Mouse (Mus musculus): Measurements from ENCODE around the gene Rapgef4.

The Rapgef4 gene

DNA sequence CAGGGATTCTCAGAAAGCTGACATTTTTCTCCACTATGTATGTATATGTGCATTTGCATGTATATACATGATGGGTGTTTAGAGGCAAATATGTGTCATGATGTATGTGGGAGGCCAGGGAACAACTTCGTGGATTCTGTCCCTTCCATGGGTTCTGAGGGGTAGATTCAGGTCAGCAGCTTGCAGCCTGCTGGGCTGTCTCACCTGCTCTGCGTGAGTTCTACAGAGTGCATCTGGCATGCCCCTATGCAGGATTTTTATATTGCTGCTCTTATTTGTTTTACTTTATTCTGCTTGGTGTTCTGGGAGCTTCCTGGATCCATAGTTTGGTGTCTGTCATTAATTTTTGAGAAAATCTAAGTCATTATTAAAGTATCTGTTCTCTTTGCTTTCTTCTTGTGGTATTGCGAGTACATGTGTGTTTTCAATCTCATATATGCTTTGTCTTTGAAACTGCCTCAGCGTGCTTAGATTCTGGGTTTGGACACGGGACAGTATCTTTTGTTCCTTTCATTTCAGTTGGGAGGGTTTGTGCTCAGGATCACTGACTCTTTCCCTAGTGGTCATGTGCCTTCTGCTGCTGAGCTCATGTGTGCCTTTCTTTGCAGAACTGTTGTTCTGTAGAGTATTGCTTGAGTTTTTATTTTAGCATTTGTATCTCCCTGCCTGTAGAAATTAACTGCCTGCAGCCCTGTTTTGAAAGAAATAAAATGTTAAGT is 184.3 kb downstream of the Rapgef4 start:
- in situ Hi-C loops (cut with MboI; ENCODE audit: unreplicated experiment in 2 of 2): loop anchor here in 1 of 2 experiments (25.0 kb wide), 1 partner anchor 578 kb away; no protein-coding TSS in a partner anchor

DNA sequence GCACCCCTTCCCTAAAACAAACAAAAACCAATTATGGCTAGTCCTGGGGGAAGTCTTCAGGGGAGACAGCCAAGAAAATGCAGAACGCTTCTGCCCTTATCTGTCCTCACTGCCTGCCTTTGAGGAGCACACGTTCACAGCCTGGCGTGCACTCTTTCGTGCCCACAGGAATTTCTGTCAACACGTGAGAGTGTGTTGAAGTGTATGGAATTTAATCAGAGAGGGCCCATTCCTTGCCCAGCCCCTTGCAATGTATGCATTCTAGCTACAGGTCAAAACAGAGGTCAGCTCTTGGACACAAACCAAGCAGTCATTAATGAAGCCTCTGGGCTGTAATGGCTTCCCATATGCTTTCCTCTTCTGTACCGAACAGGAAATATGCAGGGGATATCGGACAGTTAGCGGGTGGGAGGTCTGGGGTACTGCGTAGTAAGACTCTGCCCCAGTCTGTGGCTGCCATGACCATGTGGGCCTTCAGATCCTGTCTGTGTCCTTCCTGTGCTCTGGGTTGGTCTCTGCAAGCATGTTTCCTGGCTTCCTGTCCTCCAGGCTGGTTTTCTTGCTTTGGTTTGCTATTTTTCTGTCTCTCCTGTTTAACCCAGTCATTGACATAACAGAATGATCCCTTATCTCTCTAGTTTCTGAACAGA is 188.5 kb downstream of the Rapgef4 start:
- in situ Hi-C loops (cut with MboI; ENCODE audit: unreplicated experiment in 2 of 2): loop anchor here in 1 of 2 experiments (25.0 kb wide), 1 partner anchor 582 kb away; no protein-coding TSS in a partner anchor

- in situ Hi-C loops (cut with MboI; ENCODE audit: unreplicated experiment in 2 of 2): loop anchor here in 1 of 2 experiments (25.0 kb wide), 1 partner anchor 583 kb away; no protein-coding TSS in a partner anchor
These were observed 189.5 kb downstream of the Rapgef4 start for GRCm38 (mm10) chr2:72170546-72170945.

DNA sequence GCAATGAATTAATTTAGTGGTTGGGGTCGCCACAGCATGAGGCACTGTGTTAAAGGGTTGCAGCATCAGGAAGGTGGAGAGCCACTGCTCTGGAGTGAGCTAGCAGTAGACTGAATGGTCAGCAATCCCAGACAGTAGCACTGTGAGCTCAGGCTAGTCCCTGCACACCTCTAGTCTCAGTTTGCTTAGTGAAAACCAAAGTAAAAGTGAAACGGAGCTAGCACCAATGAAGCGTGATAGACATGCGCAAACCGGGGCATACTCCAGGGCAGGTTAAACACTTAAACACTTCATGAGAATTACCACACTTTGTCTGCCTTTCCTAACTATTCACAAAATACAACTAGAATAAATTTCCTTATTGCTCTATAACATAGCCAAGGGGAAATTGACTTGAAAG is 190.2 kb downstream of the Rapgef4 start:
- in situ Hi-C loops (cut with MboI; ENCODE audit: unreplicated experiment in 2 of 2): loop anchor here in 1 of 2 experiments (25.0 kb wide), 1 partner anchor 584 kb away; no protein-coding TSS in a partner anchor

DNA sequence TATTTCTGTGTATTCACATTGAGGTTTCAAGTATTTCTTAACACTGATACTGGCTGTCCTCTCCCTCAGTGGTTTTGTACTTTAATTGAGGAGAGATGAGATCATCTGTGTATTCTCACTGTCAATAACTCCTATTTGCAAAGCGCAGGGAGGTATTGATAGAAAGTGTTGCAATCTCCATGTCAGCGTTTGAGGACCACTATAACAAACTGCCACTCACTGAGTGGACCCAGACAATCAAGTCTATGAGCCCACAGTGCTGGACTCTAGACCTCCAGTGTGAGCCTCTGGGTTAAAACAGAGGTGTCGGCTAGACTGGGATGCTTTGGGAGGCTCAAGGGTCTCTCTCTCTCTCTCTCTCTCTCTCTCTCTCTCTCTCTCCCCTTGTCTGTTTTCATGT is 192.0 kb downstream of the Rapgef4 start:
- in situ Hi-C loops (cut with MboI; ENCODE audit: unreplicated experiment in 2 of 2): loop anchor here in 1 of 2 experiments (25.0 kb wide), 1 partner anchor 586 kb away; no protein-coding TSS in a partner anchor

GRCm38 (mm10) chr2:72173844-72174243 is 192.8 kb downstream of the Rapgef4 start:
- in situ Hi-C loops (cut with MboI; ENCODE audit: unreplicated experiment in 2 of 2): loop anchor here in 1 of 2 experiments (25.0 kb wide), 1 partner anchor 587 kb away; no protein-coding TSS in a partner anchor

DNA sequence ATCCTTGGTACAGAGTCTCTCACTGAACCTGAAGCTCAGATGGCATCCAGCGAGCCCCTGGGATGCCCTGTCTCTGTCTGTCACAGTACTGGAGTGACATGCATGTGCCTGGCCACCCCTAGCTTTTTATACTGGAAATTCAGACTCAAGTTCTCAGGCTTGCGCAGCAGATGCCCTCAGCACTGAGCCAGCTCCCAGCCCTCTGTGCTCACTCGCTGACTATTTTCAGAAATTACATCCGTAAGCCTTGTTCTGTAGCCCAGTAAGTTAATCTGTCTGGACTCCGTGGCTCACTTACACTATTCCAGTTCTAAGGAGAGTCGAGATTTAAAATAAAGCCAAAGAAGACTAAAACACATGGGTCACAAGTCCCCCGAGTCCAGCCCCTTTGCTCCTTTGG is 194.5 kb downstream of the Rapgef4 start:
- in situ Hi-C loops (cut with MboI; ENCODE audit: unreplicated experiment in 2 of 2): no loop called here

DNA sequence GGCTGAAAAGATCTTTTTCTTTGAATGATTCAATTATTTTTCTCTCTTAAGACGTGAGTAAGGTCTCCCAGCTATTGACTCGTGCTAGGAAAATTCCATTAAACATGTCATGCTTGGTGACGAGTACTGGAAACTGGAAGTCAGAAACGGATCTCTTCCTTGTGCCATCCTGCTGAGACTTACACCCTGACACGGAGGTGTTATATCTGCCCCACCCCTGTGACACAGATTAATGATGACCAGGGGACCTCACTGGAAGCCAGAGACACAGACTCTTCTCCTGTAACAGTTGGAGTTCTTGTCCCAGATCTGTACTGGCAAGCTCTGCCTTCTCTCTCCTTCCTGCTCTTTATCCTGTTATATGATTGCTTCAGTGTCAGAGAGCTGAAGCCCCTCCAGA is 194.9 kb downstream of the Rapgef4 start:
- in situ Hi-C loops (cut with MboI; ENCODE audit: unreplicated experiment in 2 of 2): no loop called here

GRCm38 (mm10) chr2:72177214-72178023 is 196.4 kb downstream of the Rapgef4 start:
- in situ Hi-C loops (cut with MboI; ENCODE audit: unreplicated experiment in 2 of 2): no loop called here

DNA sequence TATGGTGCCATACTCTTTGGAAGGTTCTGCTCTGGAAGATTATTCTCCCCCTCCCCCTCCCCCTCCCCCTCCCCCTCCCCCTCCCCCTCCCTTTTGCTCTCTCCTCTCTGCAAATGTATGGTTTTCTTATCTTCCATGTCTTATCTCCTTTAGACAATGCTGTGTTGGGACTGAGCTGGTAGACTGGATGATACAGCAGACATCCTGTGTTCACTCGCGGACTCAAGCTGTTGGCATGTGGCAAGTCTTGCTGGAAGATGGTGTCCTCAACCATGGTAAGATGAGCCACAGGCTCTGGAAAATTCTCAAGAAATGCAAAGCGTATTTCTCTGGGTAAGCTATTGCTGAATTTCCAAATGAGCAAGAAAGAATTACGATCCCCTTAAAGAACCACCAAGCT is 197.0 kb downstream of the Rapgef4 start:
- in situ Hi-C loops (cut with MboI; ENCODE audit: unreplicated experiment in 2 of 2): no loop called here

GRCm38 (mm10) chr2:72178515-72178914 is 197.5 kb downstream of the Rapgef4 start:
- in situ Hi-C loops (cut with MboI; ENCODE audit: unreplicated experiment in 2 of 2): no loop called here

DNA sequence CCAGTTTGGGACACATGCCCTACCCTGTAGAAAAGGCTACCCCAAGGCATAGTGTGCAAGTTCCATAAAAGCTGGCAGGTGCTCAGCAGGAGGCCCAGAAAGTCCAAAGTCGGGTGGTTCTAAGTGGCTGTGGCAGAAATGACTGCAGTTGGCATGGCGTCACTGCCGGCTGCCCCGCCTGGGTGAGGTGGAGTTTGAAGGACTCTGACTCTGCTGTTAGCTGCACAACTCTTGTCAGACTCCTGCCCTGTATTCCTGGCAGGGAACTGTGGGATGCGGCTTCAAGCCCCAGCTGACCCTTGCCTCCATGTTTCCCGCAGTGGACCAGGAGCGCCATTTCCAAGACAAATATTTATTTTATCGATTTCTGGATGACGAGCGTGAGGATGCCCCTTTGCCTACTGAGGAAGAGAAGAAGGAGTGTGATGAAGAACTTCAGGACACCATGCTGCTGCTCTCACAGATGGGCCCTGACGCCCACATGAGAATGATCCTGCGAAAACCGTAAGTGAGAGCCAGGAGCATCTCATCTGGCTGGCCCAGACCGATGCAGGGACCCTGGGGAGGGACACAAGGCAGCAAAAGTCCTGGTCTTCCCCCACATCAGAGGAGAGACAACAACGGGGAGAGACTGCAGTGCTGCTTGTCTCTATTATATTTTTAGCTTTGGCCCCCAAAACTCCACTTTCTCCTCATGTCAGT is 198.7 kb downstream of the Rapgef4 start:
- in situ Hi-C loops (cut with MboI; ENCODE audit: unreplicated experiment in 2 of 2): no loop called here

DNA sequence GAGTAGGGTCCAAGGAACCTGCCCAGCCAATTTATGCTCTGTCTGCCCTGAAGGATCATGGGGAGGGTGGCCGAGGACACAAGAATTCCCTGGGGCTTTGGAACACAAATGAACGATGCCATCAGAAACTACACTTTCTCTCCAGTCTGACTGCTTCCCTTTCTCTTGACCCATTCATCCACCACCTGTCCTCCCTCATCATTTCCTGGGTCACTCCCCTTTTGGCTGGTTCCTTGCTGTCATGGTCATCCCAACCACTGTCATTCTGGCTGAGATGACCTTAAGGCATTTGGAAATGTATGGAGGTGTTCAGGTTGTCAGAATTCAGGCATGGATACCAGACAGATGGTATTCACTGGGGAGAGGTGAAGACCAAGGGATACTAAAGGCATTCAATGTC is 200.4 kb downstream of the Rapgef4 start:
- in situ Hi-C loops (cut with MboI; ENCODE audit: unreplicated experiment in 2 of 2): no loop called here

DNA sequence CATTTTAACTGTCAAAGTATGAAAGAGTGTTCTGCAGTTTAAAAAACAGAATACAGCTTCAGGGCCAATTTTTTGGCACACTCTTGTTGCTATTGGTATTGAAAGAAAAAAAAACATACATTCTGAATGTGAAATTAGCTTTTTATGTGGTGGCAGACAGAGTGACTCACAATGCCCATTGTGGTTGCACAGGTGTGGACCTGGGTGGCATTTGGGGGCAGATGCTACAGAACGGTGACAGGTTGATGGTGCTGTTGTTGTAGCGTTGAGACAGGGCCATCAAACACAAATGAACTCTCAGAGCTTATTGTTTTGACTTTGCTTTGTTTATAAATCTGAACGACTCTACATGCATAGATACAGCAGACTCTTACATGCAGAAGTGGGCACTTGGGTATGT is 202.7 kb downstream of the Rapgef4 start:
- in situ Hi-C loops (cut with MboI; ENCODE audit: unreplicated experiment in 2 of 2): no loop called here

- in situ Hi-C loops (cut with MboI; ENCODE audit: unreplicated experiment in 2 of 2): no loop called here
These were observed 215.3 kb downstream of the Rapgef4 start for GRCm38 (mm10) chr2:72196190-72196965.

DNA sequence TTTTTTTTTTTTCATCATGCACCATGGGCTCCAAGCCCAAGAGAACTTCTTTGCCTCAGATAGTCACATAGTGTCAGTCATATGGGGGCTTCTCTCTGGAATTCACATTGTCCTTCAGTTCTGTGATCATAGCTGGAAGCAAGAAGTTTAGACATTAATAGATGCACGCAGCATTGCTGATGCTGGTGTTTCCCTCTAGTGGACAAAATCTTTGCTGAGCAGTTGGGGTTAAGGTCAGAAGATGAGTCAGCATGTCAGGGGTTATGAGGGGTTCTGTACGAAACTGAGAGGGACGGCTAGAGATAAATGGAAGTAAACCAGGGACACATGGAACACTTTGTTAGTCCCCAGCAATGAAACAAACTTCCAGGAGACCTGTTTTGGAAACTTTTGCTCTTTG is 216.0 kb downstream of the Rapgef4 start:
- in situ Hi-C loops (cut with MboI; ENCODE audit: unreplicated experiment in 2 of 2): no loop called here

GRCm38 (mm10) chr2:72199451-72199850 is 218.4 kb downstream of the Rapgef4 start:
- in situ Hi-C loops (cut with MboI; ENCODE audit: unreplicated experiment in 2 of 2): no loop called here

DNA sequence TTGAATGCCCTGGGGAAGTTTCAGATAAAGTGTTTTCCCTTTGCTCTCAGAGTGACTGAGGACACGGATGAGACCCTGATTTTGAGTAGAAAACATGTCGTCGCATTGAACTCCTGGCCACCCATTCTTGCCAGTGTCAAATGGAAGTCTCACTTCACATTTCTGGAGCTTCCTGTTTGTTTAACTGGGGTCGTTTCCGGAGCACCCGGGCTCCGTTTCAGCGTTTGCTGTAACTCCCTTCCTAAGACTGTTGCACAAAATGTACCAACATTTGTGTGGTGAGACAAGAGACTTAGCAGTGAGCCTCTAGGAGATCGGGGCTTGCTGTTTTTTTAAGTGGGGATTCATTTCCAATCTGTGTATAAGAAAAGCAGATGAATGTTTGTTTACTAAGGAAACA is 220.5 kb downstream of the Rapgef4 start:
- in situ Hi-C loops (cut with MboI; ENCODE audit: unreplicated experiment in 2 of 2): no loop called here

DNA sequence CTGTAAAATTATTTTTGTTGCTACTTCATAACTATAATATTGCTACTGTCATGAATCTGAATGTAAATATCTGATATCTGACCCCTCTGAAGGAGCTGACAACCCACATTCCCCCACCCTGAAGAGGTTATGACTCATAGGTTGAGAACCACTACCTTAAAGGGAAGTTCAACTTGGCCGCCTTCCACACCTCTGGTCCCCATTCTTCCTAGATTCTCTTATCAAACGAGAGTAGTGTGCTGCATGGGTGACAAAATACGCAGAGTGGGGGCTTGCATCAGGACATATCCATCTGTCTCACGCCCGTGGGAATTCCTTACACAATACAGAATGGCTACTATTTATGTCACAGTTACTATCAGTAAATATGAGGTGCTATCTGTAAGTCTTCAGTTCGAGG is 221.2 kb downstream of the Rapgef4 start:
- in situ Hi-C loops (cut with MboI; ENCODE audit: unreplicated experiment in 2 of 2): no loop called here

DNA sequence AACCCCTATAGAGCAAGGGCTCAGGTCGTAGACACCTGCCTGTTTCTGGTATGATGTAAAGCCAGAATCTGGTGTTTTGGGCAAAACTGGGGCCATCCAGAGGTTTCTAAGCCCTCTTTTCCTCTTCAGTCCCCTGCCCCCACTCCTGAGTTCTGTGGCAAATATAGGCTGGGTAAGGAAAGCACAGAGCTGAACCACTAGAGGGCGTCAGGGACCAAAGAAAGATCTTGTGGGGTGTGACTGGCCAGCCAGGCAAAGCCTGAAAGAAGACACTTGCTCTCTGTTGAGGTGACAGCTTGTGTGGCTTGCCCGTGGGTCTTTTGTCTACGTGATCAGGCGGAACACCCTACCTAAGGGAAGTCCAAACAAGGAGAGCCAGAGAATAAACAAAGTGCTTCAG is 222.6 kb downstream of the Rapgef4 start:
- in situ Hi-C loops (cut with MboI; ENCODE audit: unreplicated experiment in 2 of 2): no loop called here

Data from v-Abl transformed pro-B cells (cell line).